21 mouse cellular contexts compared by ENCODE assay signal in genomic region chr3:55686993-55687392, GRCm38 (mm10).
A peak's percentile ranks its signal among the peaks of the same experiment; 100 is the strongest.
DNase-seq lines count a peak whose midpoint lies in the region; ATAC-seq and TF ChIP-seq lines count a peak whose summit lies in the region.
"Had no signal": no experiment of that assay in that cellular context is flagged by ENCODE, and none has a peak within 500 bp of the region (broad histone marks: within the 10 kb centered on the region; RNA-seq: fewer than 3 reads in every experiment).

No protein-coding gene starts in this region.

- peaks cover 6% of the 10 kb centered on the region for H3K4me1 ChIP-seq in forebrain, embryonic 12.5 days
- peaks cover 28% of the 10 kb centered on the region for H3K4me1 ChIP-seq in forebrain, embryonic 13.5 days
- peaks cover 59% of the 10 kb centered on the region for H3K4me1 ChIP-seq in neural tube, embryonic 13.5 days (replicated peaks)
- peaks cover 29% of the 10 kb centered on the region for H3K4me1 ChIP-seq in limb, embryonic 11.5 days (ENCODE audit: control insufficient read depth, insufficient read depth, low read length)
- no peaks in the 10 kb centered on the region for H3K4me1 ChIP-seq in lung, adult 2 months (ENCODE audit: control insufficient read depth, insufficient read depth, low read length)
- peaks cover 13% of the 10 kb centered on the region for H3K4me1 ChIP-seq in heart, embryonic 10.5 days
- H3K4me1 ChIP-seq: stomach, embryonic 15.5 days had no signal

- no peak overlapping the region for H3K4me3 ChIP-seq in forebrain, embryonic 12.5 days (replicated peaks)
- H3K4me3 ChIP-seq in forebrain, embryonic 13.5 days: no peak overlapping the region
- no peak overlapping the region for H3K4me3 ChIP-seq in neural tube, embryonic 13.5 days
- H3K4me3 ChIP-seq in limb, embryonic 11.5 days (ENCODE audit: low read depth, low read length): no peak overlapping the region
- no peak overlapping the region for H3K4me3 ChIP-seq in lung, adult 2 months (replicated peaks; ENCODE audit: extremely low read depth, low read depth, low read length)
- no peak overlapping the region for H3K4me3 ChIP-seq in heart, embryonic 10.5 days
- H3K4me3 ChIP-seq: embryonic facial prominence, embryonic 15.5 days; limb, embryonic 15.5 days; stomach, embryonic 15.5 days had no signal

- H3K27ac ChIP-seq in forebrain, embryonic 12.5 days: peak overlapping the region; percentile 16; the same call in 1 of the 2 replicates
- H3K27ac ChIP-seq in forebrain, embryonic 13.5 days: no peak overlapping the region
- peak overlapping the region; percentile 61 for H3K27ac ChIP-seq in neural tube, embryonic 13.5 days (replicated peaks)
- no peak overlapping the region for H3K27ac ChIP-seq in limb, embryonic 11.5 days (replicated peaks; ENCODE audit: low read depth, low read length)
- no peak overlapping the region for H3K27ac ChIP-seq in heart, embryonic 10.5 days
- H3K27ac ChIP-seq: embryonic facial prominence, embryonic 15.5 days; limb, embryonic 15.5 days; stomach, embryonic 15.5 days had no signal

- 82% methylated on average over 6 of the region's 6 CpGs for WGBS in forebrain, embryonic 12.5 days
- 77% methylated on average over 6 of the region's 6 CpGs for WGBS in forebrain, embryonic 13.5 days
- WGBS in neural tube, embryonic 13.5 days: 56% methylated on average over 6 of the region's 6 CpGs
- 71% methylated on average over 6 of the region's 6 CpGs for WGBS in limb, embryonic 11.5 days
- WGBS in lung, adult 2 months: 85% methylated on average over 6 of the region's 6 CpGs
- 78% methylated on average over 6 of the region's 6 CpGs for WGBS in heart, embryonic 10.5 days

- ATAC-seq in forebrain, embryonic 12.5 days (ENCODE audit: low FRiP score): no peak
- no peak for ATAC-seq in forebrain, embryonic 13.5 days
- ATAC-seq in neural tube, embryonic 13.5 days (ENCODE audit: low read depth): no peak
- ATAC-seq in limb, embryonic 11.5 days (ENCODE audit: insufficient number of reproducible peaks, low FRiP score, low TSS enrichment, low read depth): peak; percentile 48; the same call in 1 of the 2 replicates
- ATAC-seq: activated CD4-positive, CD25-positive, alpha-beta regulatory T cell, adult 4 months had no signal

- H3K9ac ChIP-seq in forebrain, embryonic 12.5 days: no peak overlapping the region
- no peak overlapping the region for H3K9ac ChIP-seq in forebrain, embryonic 13.5 days
- no peak overlapping the region for H3K9ac ChIP-seq in neural tube, embryonic 13.5 days
- no peak overlapping the region for H3K9ac ChIP-seq in limb, embryonic 11.5 days (ENCODE audit: low read length)
- H3K9ac ChIP-seq: embryonic facial prominence, embryonic 15.5 days; limb, embryonic 15.5 days; stomach, embryonic 15.5 days had no signal

- no peak overlapping the region for H3K4me2 ChIP-seq in forebrain, embryonic 12.5 days
- no peak overlapping the region for H3K4me2 ChIP-seq in forebrain, embryonic 13.5 days
- H3K4me2 ChIP-seq in neural tube, embryonic 13.5 days: no peak overlapping the region
- no peak overlapping the region for H3K4me2 ChIP-seq in limb, embryonic 11.5 days (ENCODE audit: low read depth, severe bottlenecking)
- H3K4me2 ChIP-seq: embryonic facial prominence, embryonic 15.5 days; limb, embryonic 15.5 days; stomach, embryonic 15.5 days had no signal

- no peaks in the 10 kb centered on the region for H3K9me3 ChIP-seq in forebrain, embryonic 12.5 days
- H3K9me3 ChIP-seq in forebrain, embryonic 13.5 days (replicated peaks): no peaks in the 10 kb centered on the region
- no peaks in the 10 kb centered on the region for H3K9me3 ChIP-seq in neural tube, embryonic 13.5 days
- H3K9me3 ChIP-seq in limb, embryonic 11.5 days (ENCODE audit: control insufficient read depth, low read length): no peaks in the 10 kb centered on the region
- no peaks in the 10 kb centered on the region for H3K9me3 ChIP-seq in heart, embryonic 10.5 days
- H3K9me3 ChIP-seq: embryonic facial prominence, embryonic 15.5 days; limb, embryonic 15.5 days; stomach, embryonic 15.5 days had no signal

- no peak for TF ChIP-seq POLR2A in lung, adult 2 months (IDR thresholded peaks at IDR 0.05; ENCODE audit: borderline replicate concordance, extremely low read depth, low read depth, low read length)

- TF ChIP-seq CTCF in lung, adult 2 months (IDR thresholded peaks at IDR 0.05; ENCODE audit: insufficient read depth, low read length): no peak

- H3K36me3 ChIP-seq in forebrain, embryonic 12.5 days (replicated peaks): no peaks in the 10 kb centered on the region
- H3K36me3 ChIP-seq in forebrain, embryonic 13.5 days (ENCODE audit: poor library complexity, severe bottlenecking): 0 out of 2 replicates have a peak, but pooled peaks cover 4% of the 10 kb centered on the region
- H3K36me3 ChIP-seq in neural tube, embryonic 13.5 days: 0 out of 2 replicates have a peak, but pooled peaks cover 4% of the 10 kb centered on the region
- no peaks in the 10 kb centered on the region for H3K36me3 ChIP-seq in limb, embryonic 11.5 days (ENCODE audit: control insufficient read depth, insufficient read depth, low read length)
- H3K36me3 ChIP-seq in heart, embryonic 10.5 days: no peaks in the 10 kb centered on the region
- H3K36me3 ChIP-seq: embryonic facial prominence, embryonic 15.5 days; limb, embryonic 15.5 days; stomach, embryonic 15.5 days had no signal

- H3K27me3 ChIP-seq in forebrain, embryonic 12.5 days: no peaks in the 10 kb centered on the region
- no peaks in the 10 kb centered on the region for H3K27me3 ChIP-seq in forebrain, embryonic 13.5 days
- H3K27me3 ChIP-seq in neural tube, embryonic 13.5 days: no peaks in the 10 kb centered on the region
- H3K27me3 ChIP-seq in limb, embryonic 11.5 days (ENCODE audit: control insufficient read depth, insufficient read depth, low read length): no peaks in the 10 kb centered on the region
- H3K27me3 ChIP-seq in heart, embryonic 10.5 days (ENCODE audit: insufficient read depth, poor library complexity, severe bottlenecking): no peaks in the 10 kb centered on the region
- H3K27me3 ChIP-seq: embryonic facial prominence, embryonic 15.5 days; limb, embryonic 15.5 days; stomach, embryonic 15.5 days had no signal

- DNase-seq in neural tube, embryonic 10.5 days (ENCODE audit: extremely low spot score, low spot score): no peak
- DNase-seq in limb, embryonic 11.5 days (ENCODE audit: low spot score): no peak
- DNase-seq in right cerebral cortex, postnatal 4 days: no peak
- DNase-seq in lung, adult 2 months: no peak
- no peak for DNase-seq in heart, embryonic 10.5 days (ENCODE audit: low spot score)
- DNase-seq: adrenal gland, postnatal 10 days; cerebellum, postnatal 10 days; gastrocnemius, postnatal 36 days; kidney, adult 2 months; kidney, postnatal 14 days; layer of hippocampus, adult 9-11 months; lung, postnatal 10 days; right cerebral cortex, postnatal 14 days; thymus, adult 18-20 months had no signal

Comparison
In these comparisons a context has a peak if more than half of its experiments do, and no peak if none do; other contexts are left out.
1. H3K27ac ChIP-seq: peak in forebrain, embryonic 12.5 days (single experiment) and neural tube, embryonic 13.5 days (single experiment); none in forebrain, embryonic 13.5 days (single experiment), limb, embryonic 11.5 days (single experiment) and heart, embryonic 10.5 days (single experiment).